Mouse (Mus musculus): Measurements from ENCODE around the gene Ptpdc1. TPM values are rescaled to one million over a fixed set of nuclear protein-coding genes. Genes with fewer than 3 reads are reported as not detected.

Gene Ptpdc1
- polyA plus RNA-seq, 1 experiment: 5.8 TPM

- Histone ChIP-seq H3K4me1 (ENCODE audit: control insufficient read depth, insufficient read depth, low read length) (no peaks in the 10 kb centered on the region), H3K27ac (ENCODE audit: control insufficient read depth, insufficient read depth, low read depth, low read length, poor library complexity) (no peak overlapping the region), H3K4me3 (replicated peaks; ENCODE audit: control insufficient read depth, low read depth, low read length) (no peak overlapping the region)
- 4% methylated on average over 38 of the region's 38 CpGs for WGBS
- TF ChIP-seq CTCF (IDR thresholded peaks at IDR 0.05; ENCODE audit: control insufficient read depth, insufficient read depth, low read length): no peak
- TF ChIP-seq POLR2A (IDR thresholded peaks at IDR 0.05; ENCODE audit: borderline replicate concordance, control insufficient read depth, low read depth, low read length): no peak
Measured at GRCm38 (mm10) chr13:48659254-48660220, 34.1 kb upstream of the Ptpdc1 start.

- 5% methylated on average over 33 of the region's 33 CpGs for WGBS
- Histone ChIP-seq H3K4me1 (ENCODE audit: control insufficient read depth, insufficient read depth, low read length) (no peaks in the 10 kb centered on the region), H3K27ac (ENCODE audit: control insufficient read depth, insufficient read depth, low read depth, low read length, poor library complexity) (no peak overlapping the region), H3K4me3 (replicated peaks; ENCODE audit: control insufficient read depth, low read depth, low read length) (no peak overlapping the region)
- no peak for TF ChIP-seq POLR2A (IDR thresholded peaks at IDR 0.05; ENCODE audit: borderline replicate concordance, control insufficient read depth, low read depth, low read length)
- no peak for TF ChIP-seq CTCF (IDR thresholded peaks at IDR 0.05; ENCODE audit: control insufficient read depth, insufficient read depth, low read length)
Measured at GRCm38 (mm10) chr13:48658588-48659253, 33.3 kb upstream of the Ptpdc1 start.

- WGBS: 7% methylated on average over 9 of the region's 9 CpGs
- TF ChIP-seq POLR2A (IDR thresholded peaks at IDR 0.05; ENCODE audit: borderline replicate concordance, control insufficient read depth, low read depth, low read length) (no peak), CTCF (IDR thresholded peaks at IDR 0.05; ENCODE audit: control insufficient read depth, insufficient read depth, low read length) (no peak)
- no peak overlapping the region for H3K4me3 ChIP-seq (replicated peaks; ENCODE audit: control insufficient read depth, low read depth, low read length)
- no peak overlapping the region for H3K27ac ChIP-seq (ENCODE audit: control insufficient read depth, insufficient read depth, low read depth, low read length, poor library complexity)
- no peaks in the 10 kb centered on the region for H3K4me1 ChIP-seq (ENCODE audit: control insufficient read depth, insufficient read depth, low read length)
Measured at GRCm38 (mm10) chr13:48657791-48658190, 32.3 kb upstream of the Ptpdc1 start.

- 4% methylated on average over 8 of the region's 8 CpGs for WGBS
- TF ChIP-seq POLR2A (IDR thresholded peaks at IDR 0.05; ENCODE audit: borderline replicate concordance, control insufficient read depth, low read depth, low read length) (no peak), CTCF (IDR thresholded peaks at IDR 0.05; ENCODE audit: control insufficient read depth, insufficient read depth, low read length) (peak; percentile 39; the same call in 1 of the 2 replicates)
- H3K4me3 ChIP-seq (replicated peaks; ENCODE audit: control insufficient read depth, low read depth, low read length): no peak overlapping the region
Measured at GRCm38 (mm10) chr13:48655637-48656036, 30.2 kb upstream of the Ptpdc1 start.

DNA sequence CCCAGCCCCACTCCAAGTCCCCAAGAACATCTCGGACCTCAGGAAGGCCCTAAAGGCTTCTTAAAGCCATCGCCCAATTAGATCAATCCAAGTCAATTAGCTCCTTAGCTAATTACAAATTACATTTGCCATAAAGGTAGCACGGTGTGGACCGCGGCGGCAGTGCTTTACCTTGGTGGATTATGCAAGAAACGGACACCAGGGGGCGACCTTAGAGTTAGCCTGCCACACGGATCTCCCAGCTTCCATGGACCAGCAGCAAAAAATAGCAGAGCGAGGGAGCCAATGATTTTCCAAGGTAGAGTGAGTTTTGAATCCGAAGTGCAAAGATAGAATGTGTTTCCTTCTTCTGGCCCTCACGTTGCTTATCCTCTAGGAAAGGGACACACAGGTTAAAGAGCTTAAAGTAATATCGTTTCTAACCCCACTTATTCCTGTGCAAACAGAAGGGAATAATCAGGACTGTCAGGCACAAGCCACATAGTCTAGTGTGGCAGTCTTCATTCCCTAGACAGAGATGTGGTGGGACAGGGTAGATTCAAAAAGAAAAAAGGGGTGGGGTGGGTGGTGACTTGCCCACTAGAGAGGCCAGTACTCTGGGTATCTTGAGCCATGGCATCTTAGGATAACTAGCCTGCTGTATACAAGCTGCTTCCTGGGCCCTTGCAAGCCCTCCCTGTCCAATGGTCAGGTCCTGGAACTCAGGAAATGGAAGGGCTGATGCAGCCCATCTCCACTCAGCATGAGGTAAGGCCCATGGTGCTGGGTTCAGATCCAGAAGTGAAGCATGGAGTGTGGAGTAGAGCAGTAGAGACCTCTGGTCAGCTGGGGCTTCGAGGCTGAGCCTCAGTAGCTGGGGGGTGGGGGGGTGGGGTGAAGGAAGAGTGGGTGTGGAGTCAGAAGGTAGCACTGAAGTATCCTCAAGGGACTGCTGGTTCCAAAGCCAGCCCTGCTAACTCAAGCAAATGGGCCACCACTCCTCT is 28.6 kb upstream of the Ptpdc1 start:
- WGBS: 8% methylated on average over 14 of the region's 14 CpGs
- H3K27ac ChIP-seq (ENCODE audit: control insufficient read depth, insufficient read depth, low read depth, low read length, poor library complexity): no peak overlapping the region
- no peaks in the 10 kb centered on the region for H3K4me1 ChIP-seq (ENCODE audit: control insufficient read depth, insufficient read depth, low read length)
- TF ChIP-seq POLR2A (IDR thresholded peaks at IDR 0.05; ENCODE audit: borderline replicate concordance, control insufficient read depth, low read depth, low read length) (no peak), CTCF (IDR thresholded peaks at IDR 0.05; ENCODE audit: control insufficient read depth, insufficient read depth, low read length) (peak; percentile 74)
- H3K4me3 ChIP-seq (replicated peaks; ENCODE audit: control insufficient read depth, low read depth, low read length): no peak overlapping the region

More at GRCm38 (mm10) chr13:48655637-48656036, 30.2 kb upstream of the Ptpdc1 start:
- Histone ChIP-seq H3K27ac (ENCODE audit: control insufficient read depth, insufficient read depth, low read depth, low read length, poor library complexity) (no peak overlapping the region), H3K4me1 (ENCODE audit: control insufficient read depth, insufficient read depth, low read length) (no peaks in the 10 kb centered on the region)

DNA sequence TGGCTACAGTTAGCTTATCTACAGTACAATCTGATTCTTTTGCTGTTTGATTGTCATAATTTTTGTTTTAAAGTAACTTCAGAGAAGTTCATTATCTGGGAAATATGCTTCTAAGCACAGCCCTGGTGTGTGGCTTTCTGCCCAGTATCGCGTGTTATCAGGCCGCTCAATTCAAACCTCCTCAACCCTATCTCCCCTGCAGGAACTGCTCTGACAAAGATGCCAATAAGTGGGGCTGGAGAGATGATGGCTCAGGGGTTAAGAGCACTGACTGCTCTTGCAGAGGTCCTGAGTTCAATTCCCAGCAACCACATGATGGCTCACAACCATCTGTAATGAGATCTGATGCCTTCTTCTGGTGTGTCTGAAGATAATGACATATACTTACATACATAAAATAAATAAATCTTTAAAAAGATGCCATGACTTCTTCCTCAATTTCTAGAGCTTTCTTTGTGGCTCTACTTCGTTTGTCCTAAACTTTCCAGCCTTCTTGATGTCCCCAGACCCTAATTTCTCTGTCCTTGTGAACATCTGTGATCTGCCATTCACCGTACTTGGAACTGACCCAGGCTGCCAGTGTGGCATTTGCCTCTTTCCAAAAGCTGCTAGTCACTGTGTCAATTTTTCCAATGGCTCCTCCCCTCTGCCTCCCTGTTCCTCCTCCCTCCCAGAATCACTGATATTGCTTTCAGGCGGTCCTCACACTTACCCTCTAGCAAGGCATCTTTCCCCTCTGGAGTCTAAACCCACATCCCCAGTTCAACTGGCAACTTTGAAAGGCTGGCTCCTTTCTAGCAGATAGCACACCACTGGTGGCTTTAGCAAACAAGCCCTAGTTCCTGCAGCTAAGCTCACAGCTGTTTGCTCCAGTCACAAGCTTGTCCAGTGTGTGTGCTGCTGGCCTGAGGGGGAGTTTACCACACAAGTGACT is 25.9 kb upstream of the Ptpdc1 start:
- 53% methylated on average over 6 of the region's 6 CpGs for whole genome bisulfite sequencing
- no peak for TF ChIP-seq POLR2A (IDR thresholded peaks at IDR 0.05; ENCODE audit: borderline replicate concordance, control insufficient read depth, low read depth, low read length)
- no peak for TF ChIP-seq CTCF (IDR thresholded peaks at IDR 0.05; ENCODE audit: control insufficient read depth, insufficient read depth, low read length)
- H3K4me3 ChIP-seq (replicated peaks; ENCODE audit: control insufficient read depth, low read depth, low read length): no peak overlapping the region

DNA sequence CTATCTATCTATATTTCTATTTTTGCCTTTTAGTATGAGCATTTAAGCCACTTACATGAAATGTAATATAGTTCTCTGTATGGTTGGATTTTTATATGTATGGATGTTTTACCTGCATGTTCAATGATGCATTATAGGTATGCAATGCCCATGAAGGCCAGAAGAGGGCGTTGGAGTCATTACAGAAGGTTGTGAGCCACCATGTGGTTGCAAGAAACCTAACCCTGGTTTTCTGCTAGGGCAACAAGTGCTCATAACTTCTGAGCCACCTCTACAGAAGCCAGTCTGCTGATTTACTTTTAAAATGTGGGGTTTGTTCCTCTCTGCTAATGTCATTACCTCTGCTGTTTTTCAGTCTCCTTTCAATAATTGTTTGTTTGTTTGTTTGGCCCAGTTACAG is 25.2 kb upstream of the Ptpdc1 start:
- H3K4me1 ChIP-seq (ENCODE audit: control insufficient read depth, insufficient read depth, low read length): no peaks in the 10 kb centered on the region
- H3K4me3 ChIP-seq (replicated peaks; ENCODE audit: control insufficient read depth, low read depth, low read length): no peak overlapping the region
- no peak for TF ChIP-seq POLR2A (IDR thresholded peaks at IDR 0.05; ENCODE audit: borderline replicate concordance, control insufficient read depth, low read depth, low read length)
- 0 out of 2 replicates have a peak, but pooled peaks have one; percentile 8 for TF ChIP-seq CTCF (IDR thresholded peaks at IDR 0.05; ENCODE audit: control insufficient read depth, insufficient read depth, low read length)
- WGBS: 0% methylated on average over 1 of the region's 1 CpGs
- H3K27ac ChIP-seq (ENCODE audit: control insufficient read depth, insufficient read depth, low read depth, low read length, poor library complexity): no peak overlapping the region

More for the DNA sequence above, 25.9 kb upstream of the Ptpdc1 start:
- Histone ChIP-seq H3K4me1 (ENCODE audit: control insufficient read depth, insufficient read depth, low read length) (no peaks in the 10 kb centered on the region), H3K27ac (ENCODE audit: control insufficient read depth, insufficient read depth, low read depth, low read length, poor library complexity) (no peak overlapping the region)
